Mouse (Mus musculus): ENCODE measurements at regions not wholly inside any gene's neighbourhood (a gene's known extent, or its start where the extent isn't known, plus 50 kb on each side); places are given as distances from the start of the nearest gene placed in this dataset.

DNA sequence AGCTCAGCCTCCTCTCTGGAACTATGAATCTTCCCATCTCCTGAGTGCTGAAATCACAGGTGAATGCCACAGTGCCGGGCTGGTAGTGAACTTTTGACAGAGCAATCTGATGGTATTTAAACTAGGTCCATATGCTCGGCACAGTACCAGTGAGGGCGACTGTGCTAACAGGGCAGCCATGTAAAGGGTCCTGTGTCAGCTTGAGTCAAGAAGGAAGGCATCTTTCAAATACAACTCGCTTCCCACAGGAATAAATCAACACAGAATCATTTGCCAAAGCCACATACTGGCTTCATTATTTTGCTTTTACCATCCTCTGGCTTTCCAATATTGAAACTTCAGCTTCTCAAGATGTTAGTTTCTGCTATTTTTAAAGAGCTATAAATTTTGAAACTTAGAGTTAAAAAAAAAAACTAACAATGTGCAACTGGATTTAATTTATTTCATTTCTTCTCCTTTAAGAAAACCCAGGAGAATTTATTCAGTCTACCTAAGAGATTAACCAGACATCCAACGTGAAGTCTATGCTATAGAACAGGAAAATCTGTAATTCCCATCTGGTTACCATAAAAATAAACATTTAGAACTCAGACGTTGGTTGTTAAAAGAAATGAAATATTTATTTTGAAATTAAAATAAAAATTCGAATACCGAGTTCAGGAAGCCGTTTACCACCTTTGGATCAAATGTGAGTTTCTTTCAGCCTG lies 108.8 kb upstream of the Spin1 start:
- TF ChIP-seq POLR2A (IDR thresholded peaks at IDR 0.05; ENCODE audit: borderline replicate concordance, extremely low read depth, insufficient read depth, insufficient read length, poor library complexity, severe bottlenecking) (no peak), CTCF (IDR thresholded peaks at IDR 0.05; ENCODE audit: borderline replicate concordance, extremely low read depth, insufficient read depth, insufficient read length) (no peak)
